Mouse (Mus musculus): ENCODE results near the gene Map6.

DNA sequence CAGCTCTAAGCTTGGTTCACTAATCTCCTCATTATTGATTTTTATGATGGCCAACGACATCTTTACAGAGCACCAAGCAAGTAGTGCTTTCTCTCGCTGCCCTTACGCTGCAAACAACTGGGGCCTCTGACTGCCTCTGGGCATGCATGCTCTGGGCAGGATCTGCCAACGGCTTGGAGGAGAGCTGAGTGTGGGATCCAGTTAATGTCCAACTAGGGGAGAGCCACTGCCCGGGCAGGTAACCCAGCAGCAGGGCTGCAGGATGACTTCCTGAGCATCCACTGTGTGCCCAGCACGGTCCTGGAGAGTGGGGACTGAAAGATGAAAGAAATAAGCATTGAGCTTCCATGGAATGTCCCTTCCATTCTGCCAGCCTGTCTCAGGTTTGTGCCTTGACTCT, 99.5 kb downstream of the Map6 start:
- TF ChIP-seq CTCF (IDR thresholded peaks at IDR 0.05; ENCODE audit: low read depth) (no peak), EP300 (IDR thresholded peaks at IDR 0.05; ENCODE audit: low read depth) (no peak)
